Mouse (Mus musculus) heart, embryonic 16.5 days (tissue): Measurements from ENCODE around the gene Arfgap3. TPM values are rescaled to one million over a fixed set of nuclear protein-coding genes. Genes with fewer than 3 reads are reported as not detected.
A peak's percentile ranks its signal among the peaks of the same experiment; 100 is the strongest.

Experiments
- ATAC-seq: fragments of 200-750 bp; cut with Nextera tagmentation; replicated peaks from 2 replicates; pipeline ENCODE4 v1.8.0; 2017; ENCODE audit warnings: moderate number of reproducible peaks; ENCODE audit not compliant: insufficient read depth, low FRiP score; ENCODE audit errors: extremely low read depth
- H3K27ac ChIP-seq: fragments of 300-500 bp; sonication (generic); 2 replicates; pipeline ENCODE4 v1.5.1; 2014; ENCODE audit warnings: mild to moderate bottlenecking, low read length, control low read depth, moderate library complexity
- H3K27me3 ChIP-seq: fragments of 300-500 bp; sonication (generic); 2 replicates; pipeline ENCODE4 v1.6.1; 2014; ENCODE audit warnings: low read length, mixed read lengths; ENCODE audit not compliant: control insufficient read depth, insufficient read depth
- H3K36me3 ChIP-seq: fragments of 300-500 bp; sonication (generic); 2 replicates; pipeline ENCODE4 v1.6.1; 2014; ENCODE audit not compliant: control insufficient read depth, insufficient read depth
- H3K4me1 ChIP-seq: fragments of 300-500 bp; sonication (generic); 2 replicates; pipeline ENCODE4 v1.6.1; 2014; ENCODE audit warnings: low read length, mixed read lengths; ENCODE audit not compliant: control insufficient read depth, insufficient read depth
- H3K4me2 ChIP-seq: fragments of 300-500 bp; sonication (generic); 2 replicates; pipeline ENCODE4 v1.6.1; 2014; ENCODE audit warnings: low read depth, mild to moderate bottlenecking, control low read depth, low read length
- H3K4me3 ChIP-seq: fragments of 300-500 bp; sonication (generic); 2 replicates; pipeline ENCODE4 v1.5.1; 2014; ENCODE audit warnings: mild to moderate bottlenecking, control low read depth, low read length
- H3K9ac ChIP-seq: fragments of 300-500 bp; sonication (generic); 2 replicates; pipeline ENCODE4 v1.6.1; 2014; ENCODE audit warnings: low read length, control low read depth
- H3K9me3 ChIP-seq: fragments of 300-500 bp; sonication (generic); replicated peaks from 2 replicates; pipeline ENCODE4 v1.6.1; 2016; ENCODE audit warnings: low read length; ENCODE audit not compliant: control insufficient read depth
- WGBS: fragments of 180-500 bp; shearing (Covaris S2); extraction: QIAGEN DNeasy Blood & Tissue Kit; methylation state at CpG from one replicate; pipeline ENCODE4 v1.1.7; 2014; 5-methylcytosine and 5-hydroxymethylcytosine counted together
- polyA plus RNA-seq: library from polyadenylated mRNA; unstranded; fragments of >200 nt; fragmentation: Nextera tagmentation; extraction: Ambion mirVana; gene quantifications from 2 replicates; pipeline ENCODE4 v1.2.1, GENCODE M21; 2015

The Arfgap3 gene
- polyA plus RNA-seq, 1 experiment from 2014 or later, result 42.0 TPM

- Histone ChIP-seq H3K9me3 (no peaks in the 10 kb centered on the region), H3K4me3 (no peak overlapping the region), H3K4me1 (peaks cover 10% of the 10 kb centered on the region), H3K36me3 (no peaks in the 10 kb centered on the region; the same call in 1 of the 2 replicates), H3K4me2 (no peak overlapping the region), H3K27ac (no peak overlapping the region), H3K9ac (no peak overlapping the region), H3K27me3 (no peaks in the 10 kb centered on the region)
- ATAC-seq, result no peak
- whole genome bisulfite sequencing, result 87% methylated on average over 4 of the region's 4 CpGs
Measured at GRCm38 (mm10) chr15:83351546-83351945, 1.5 kb upstream of the Arfgap3 start.

DNA sequence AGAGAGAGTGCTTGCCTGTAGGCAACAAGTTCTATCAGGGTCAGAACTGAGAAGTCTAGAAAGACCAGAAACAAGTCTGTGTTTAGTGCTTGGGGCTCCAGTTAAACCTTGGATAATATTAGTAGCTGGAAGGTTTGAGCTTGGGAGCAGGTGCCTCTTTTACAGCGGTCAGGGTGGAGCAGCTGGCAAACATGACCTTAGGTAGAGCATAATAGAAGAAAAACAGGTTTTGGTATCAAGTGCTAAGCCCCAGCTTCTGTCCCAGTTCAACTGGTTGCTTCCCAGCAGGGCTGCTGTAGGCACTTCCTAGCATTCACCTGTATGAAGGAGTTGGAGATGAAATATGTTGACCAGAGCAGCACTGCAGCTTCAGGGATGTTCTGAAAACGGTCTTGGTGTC lies 812 bp upstream of the Arfgap3 start:
- Histone ChIP-seq H3K4me3 (no peak overlapping the region), H3K4me1 (peaks cover 10% of the 10 kb centered on the region), H3K27ac (no peak overlapping the region), H3K27me3 (no peaks in the 10 kb centered on the region), H3K4me2 (peak overlapping the region; percentile 80; the same call in 1 of the 2 replicates), H3K9ac (no peak overlapping the region; the same call in 1 of the 2 replicates), H3K36me3 (no peaks in the 10 kb centered on the region; the same call in 1 of the 2 replicates), H3K9me3 (no peaks in the 10 kb centered on the region)
- WGBS, result 68% methylated on average over 2 of the region's 2 CpGs
- ATAC-seq, result no peak

DNA sequence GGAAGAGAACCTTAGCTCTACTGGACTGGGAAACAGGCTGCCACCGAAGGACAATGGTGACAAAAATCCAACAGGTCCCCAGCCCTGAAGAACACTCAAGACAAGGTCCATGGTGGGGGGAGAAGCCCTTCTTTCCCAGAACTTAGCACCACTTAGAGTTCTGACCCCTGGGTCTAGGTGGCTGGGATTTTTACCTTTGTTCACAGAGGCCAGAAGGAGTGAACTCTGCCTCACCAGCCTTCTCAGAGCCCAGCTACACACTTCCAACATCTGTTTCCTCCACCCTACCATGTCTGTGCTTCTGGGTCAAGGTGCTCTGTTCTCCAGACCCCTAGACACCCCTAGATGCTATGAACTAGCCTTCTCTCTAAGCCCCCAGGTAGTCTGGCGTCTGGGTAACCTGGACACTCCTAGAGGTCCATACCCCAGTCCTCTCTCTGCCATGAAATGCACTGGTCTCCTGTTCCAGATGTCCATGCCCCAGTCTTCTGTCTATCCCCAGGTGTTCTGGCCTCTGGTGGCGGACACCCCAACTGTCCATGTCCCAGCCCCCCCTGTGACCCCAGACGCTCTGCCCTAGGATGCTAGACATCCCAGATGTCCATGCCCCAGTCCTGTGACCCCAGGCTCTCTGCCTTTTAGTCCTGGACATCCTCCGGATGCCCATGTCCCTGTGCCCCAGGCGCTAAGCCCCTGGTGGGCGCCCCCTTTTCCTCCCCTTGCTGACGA lies 658 bp downstream of the Arfgap3 start:
- Histone ChIP-seq H3K9me3 (no peaks in the 10 kb centered on the region), H3K9ac (peak overlapping the region; percentile 93), H3K4me3 (peak overlapping the region; percentile 72), H3K4me1 (peaks cover 21% of the 10 kb centered on the region), H3K4me2 (peak overlapping the region; percentile 80), H3K27ac (peak overlapping the region; percentile 48), H3K36me3 (no peaks in the 10 kb centered on the region; the same call in 1 of the 2 replicates), H3K27me3 (no peaks in the 10 kb centered on the region)
- no peak for ATAC-seq
- WGBS, result 17% methylated on average over 8 of the region's 8 CpGs

DNA sequence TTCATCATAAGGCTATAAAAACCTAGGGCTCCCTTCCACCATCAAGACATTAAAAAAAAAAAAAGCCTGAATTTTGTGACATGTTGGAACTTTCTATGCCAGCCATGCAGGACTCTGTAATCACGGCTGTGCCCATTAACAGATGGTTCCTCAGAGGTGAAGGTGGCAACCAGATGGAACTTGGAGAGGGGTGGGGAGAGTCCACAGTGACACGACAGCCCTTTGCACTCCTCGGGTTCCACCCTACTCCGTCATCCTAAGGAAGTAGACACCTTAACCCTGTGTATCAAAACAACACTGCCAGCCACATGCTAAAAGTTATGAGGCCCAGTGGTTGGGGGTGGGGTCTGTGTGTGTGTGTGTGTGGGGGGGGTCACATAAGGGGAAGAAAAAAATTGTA lies 1.3 kb downstream of the Arfgap3 start:
- no peak for ATAC-seq
- Histone ChIP-seq H3K4me1 (peaks cover 28% of the 10 kb centered on the region), H3K4me2 (peak overlapping the region; percentile 80), H3K9ac (peak overlapping the region; percentile 13; the same call in 1 of the 2 replicates), H3K27me3 (no peaks in the 10 kb centered on the region), H3K4me3 (peak overlapping the region; percentile 72; the same call in 1 of the 2 replicates), H3K9me3 (no peaks in the 10 kb centered on the region), H3K36me3 (no peaks in the 10 kb centered on the region; the same call in 1 of the 2 replicates), H3K27ac (no peak overlapping the region)
- 73% methylated on average over 4 of the region's 4 CpGs for WGBS

DNA sequence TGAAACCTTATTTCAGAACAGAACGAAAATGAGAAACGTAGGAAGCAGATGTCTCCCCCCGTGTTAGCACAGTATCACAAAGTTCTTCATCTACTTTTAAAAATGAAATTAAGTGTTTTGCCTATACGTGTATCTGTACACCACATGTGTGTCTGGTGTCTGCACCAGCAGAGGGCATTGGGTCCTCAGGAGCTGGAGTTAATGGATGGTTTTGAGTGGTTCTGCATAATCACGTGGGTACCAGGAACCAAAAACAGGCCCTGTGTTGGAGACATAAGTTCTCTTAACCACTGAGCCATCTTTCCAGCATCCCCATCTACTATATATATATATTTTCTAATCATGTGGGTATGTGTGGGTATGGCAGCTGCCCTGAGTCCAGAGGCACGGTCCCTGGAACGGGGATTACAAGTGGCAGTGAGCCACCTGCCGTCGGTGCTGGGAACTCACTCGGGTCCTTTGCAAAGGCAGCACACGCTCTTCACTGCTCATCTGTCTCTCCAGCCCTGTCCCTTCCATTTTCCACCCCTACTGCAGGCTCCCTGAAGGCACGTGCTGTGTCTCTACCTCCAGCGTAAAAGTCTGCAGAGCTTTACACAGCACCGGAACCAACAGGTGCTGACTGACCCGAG lies 4.0 kb downstream of the Arfgap3 start:
- H3K9ac ChIP-seq, result no peak overlapping the region
- no peak overlapping the region; the same call in 1 of the 2 replicates for H3K27ac ChIP-seq
- no peaks in the 10 kb centered on the region for H3K9me3 ChIP-seq
- no peak overlapping the region for H3K4me3 ChIP-seq
- H3K27me3 ChIP-seq, result no peaks in the 10 kb centered on the region
- no peak overlapping the region for H3K4me2 ChIP-seq
- no peak for ATAC-seq
- peaks cover 9% of the 10 kb centered on the region for H3K36me3 ChIP-seq
- 88% methylated on average over 15 of the region's 15 CpGs for WGBS
- peaks cover 28% of the 10 kb centered on the region for H3K4me1 ChIP-seq

DNA sequence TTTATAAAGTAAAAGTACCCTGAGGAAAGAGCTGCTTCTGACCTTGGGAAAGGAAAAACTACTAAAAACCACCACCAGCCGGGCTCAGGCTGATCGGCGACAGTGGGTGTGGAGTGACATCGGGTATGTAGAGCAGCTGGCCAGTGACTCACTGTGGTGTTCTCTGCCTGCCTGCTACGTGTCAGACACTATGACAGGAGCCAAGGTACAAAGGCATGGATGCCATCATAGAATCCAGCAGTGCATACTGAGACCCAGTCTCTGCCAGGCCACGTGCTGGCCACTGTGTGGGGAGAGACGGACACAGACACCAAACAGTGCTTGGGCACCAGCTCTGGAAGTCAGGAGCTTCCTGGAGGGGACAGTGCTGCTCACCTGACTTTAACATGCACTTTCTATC lies 5.1 kb downstream of the Arfgap3 start:
- 32% methylated on average over 7 of the region's 7 CpGs for WGBS
- peak; percentile 92 for ATAC-seq
- H3K9ac ChIP-seq, result peak overlapping the region; percentile 59
- peaks cover 29% of the 10 kb centered on the region for H3K4me1 ChIP-seq
- peaks cover 12% of the 10 kb centered on the region for H3K36me3 ChIP-seq
- H3K4me3 ChIP-seq, result no peak overlapping the region
- H3K27me3 ChIP-seq, result no peaks in the 10 kb centered on the region
- H3K4me2 ChIP-seq, result peak overlapping the region; percentile 17; the same call in 1 of the 2 replicates
- H3K9me3 ChIP-seq, result no peaks in the 10 kb centered on the region
- peak overlapping the region; percentile 96 for H3K27ac ChIP-seq

DNA sequence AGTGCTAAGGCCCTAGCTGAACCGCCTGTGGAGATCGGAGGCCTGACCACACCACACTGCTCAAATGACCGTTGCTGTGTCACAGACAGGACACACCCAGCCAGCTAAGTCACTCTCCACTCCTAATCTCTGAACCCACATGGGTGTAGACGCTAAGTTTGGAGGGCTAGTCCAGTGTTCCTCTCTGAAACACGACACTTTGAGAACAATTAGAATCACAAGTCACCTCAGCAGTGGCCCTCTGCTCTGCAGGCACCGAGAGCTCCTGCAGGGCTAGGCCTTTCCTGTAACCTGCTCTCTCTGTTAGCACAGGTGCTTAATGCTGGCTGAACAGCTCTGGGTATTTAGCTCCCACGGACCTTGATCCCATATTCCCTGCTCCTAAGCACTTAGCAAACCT lies 5.9 kb downstream of the Arfgap3 start:
- Histone ChIP-seq H3K27me3 (no peaks in the 10 kb centered on the region), H3K27ac (peak overlapping the region; percentile 96), H3K36me3 (peaks cover 12% of the 10 kb centered on the region), H3K4me2 (peak overlapping the region; percentile 17; the same call in 1 of the 2 replicates), H3K9me3 (no peaks in the 10 kb centered on the region), H3K4me1 (peaks cover 26% of the 10 kb centered on the region), H3K9ac (peak overlapping the region; percentile 59), H3K4me3 (no peak overlapping the region)
- no peak for ATAC-seq
- WGBS, result 37% methylated on average over 7 of the region's 7 CpGs

DNA sequence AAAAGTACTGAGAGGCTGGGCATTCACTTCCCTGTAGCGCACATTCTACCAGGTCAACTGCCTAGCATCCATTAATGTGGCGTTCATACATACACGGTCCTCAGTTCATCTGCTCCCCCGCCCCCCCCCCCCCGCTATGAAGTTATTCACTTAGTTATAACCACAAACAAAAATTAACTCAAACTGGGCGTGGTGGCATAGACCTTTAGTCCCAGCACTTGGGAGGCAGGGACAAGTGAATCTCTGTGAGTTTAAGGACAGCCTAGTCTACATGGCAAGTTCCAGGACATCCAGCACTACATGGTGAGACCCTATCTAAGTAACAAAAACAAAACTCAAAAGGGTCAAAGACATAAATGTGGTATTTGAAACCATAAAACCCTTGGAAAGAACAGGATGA lies 11.1 kb downstream of the Arfgap3 start:
- Histone ChIP-seq H3K27me3 (no peaks in the 10 kb centered on the region), H3K4me1 (peaks cover 5% of the 10 kb centered on the region), H3K4me2 (no peak overlapping the region), H3K27ac (no peak overlapping the region), H3K9me3 (no peaks in the 10 kb centered on the region), H3K36me3 (peaks cover 24% of the 10 kb centered on the region), H3K9ac (no peak overlapping the region), H3K4me3 (no peak overlapping the region)
- no peak for ATAC-seq
- WGBS, result 79% methylated on average over 6 of the region's 6 CpGs
